Mouse (Mus musculus): Measurements from ENCODE around the gene Wwox. TPM values are rescaled to one million over a fixed set of nuclear protein-coding genes. Genes with fewer than 3 reads are reported as not detected.

Gene Wwox
- polyA plus RNA-seq, 1 experiment = not detected

DNA sequence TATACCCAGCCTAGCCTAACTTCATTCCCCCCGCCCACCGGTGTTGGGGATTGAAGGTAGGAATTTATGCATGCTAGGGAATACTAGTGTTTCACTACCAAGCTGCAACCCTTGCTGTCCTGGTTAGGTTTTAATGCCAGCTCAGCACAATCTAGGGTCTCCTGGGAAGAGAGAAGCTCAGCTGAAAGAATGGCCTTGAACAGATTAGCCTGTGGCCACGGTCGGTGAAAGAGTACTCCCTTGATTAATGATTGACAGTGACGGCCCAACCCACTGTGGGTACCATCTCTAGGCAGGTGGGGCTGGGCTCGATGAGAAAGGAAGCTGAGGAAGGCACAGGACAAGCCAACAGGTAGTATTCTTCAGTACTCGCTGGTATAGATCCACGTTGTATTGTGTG is 40.3 kb downstream of the Wwox start:
- no peak for TF ChIP-seq CTCF (IDR thresholded peaks at IDR 0.05; ENCODE audit: insufficient read depth, low read depth, low read length)
- no peak for TF ChIP-seq POLR2A (IDR thresholded peaks at IDR 0.05; ENCODE audit: insufficient read depth, low read depth, low read length)
- no peak overlapping the region for H3K4me3 ChIP-seq (ENCODE audit: insufficient read depth, low read depth, low read length)
- no peak overlapping the region for H3K27ac ChIP-seq (ENCODE audit: insufficient read depth, low read depth, low read length)
- no peaks in the 10 kb centered on the region for H3K4me1 ChIP-seq (ENCODE audit: control insufficient read depth, insufficient read depth, low read length)
- 85% methylated on average over 8 of the region's 8 CpGs for WGBS

GRCm38 (mm10) chr8:114491662-114492160 is 52.3 kb downstream of the Wwox start:
- WGBS = 87% methylated on average over 5 of the region's 5 CpGs
- no peak overlapping the region for H3K27ac ChIP-seq (ENCODE audit: insufficient read depth, low read depth, low read length)
- H3K4me3 ChIP-seq (ENCODE audit: insufficient read depth, low read depth, low read length) = no peak overlapping the region
- TF ChIP-seq POLR2A (IDR thresholded peaks at IDR 0.05; ENCODE audit: insufficient read depth, low read depth, low read length) (no peak), CTCF (IDR thresholded peaks at IDR 0.05; ENCODE audit: insufficient read depth, low read depth, low read length) (no peak)
- H3K4me1 ChIP-seq (ENCODE audit: control insufficient read depth, insufficient read depth, low read length) = peaks cover 5% of the 10 kb centered on the region

- no peak overlapping the region for H3K27ac ChIP-seq (ENCODE audit: insufficient read depth, low read depth, low read length)
- no peaks in the 10 kb centered on the region for H3K4me1 ChIP-seq (ENCODE audit: control insufficient read depth, insufficient read depth, low read length)
- H3K4me3 ChIP-seq (ENCODE audit: insufficient read depth, low read depth, low read length) = no peak overlapping the region
- TF ChIP-seq CTCF (IDR thresholded peaks at IDR 0.05; ENCODE audit: insufficient read depth, low read depth, low read length) (no peak), POLR2A (IDR thresholded peaks at IDR 0.05; ENCODE audit: insufficient read depth, low read depth, low read length) (no peak)
- WGBS = 79% methylated on average over 16 of the region's 16 CpGs
Observed at GRCm38 (mm10) chr8:114499448-114500144, 60.1 kb downstream of the Wwox start.

- 78% methylated on average over 6 of the region's 6 CpGs for WGBS
- TF ChIP-seq CTCF (IDR thresholded peaks at IDR 0.05; ENCODE audit: insufficient read depth, low read depth, low read length) (no peak), POLR2A (IDR thresholded peaks at IDR 0.05; ENCODE audit: insufficient read depth, low read depth, low read length) (no peak)
- Histone ChIP-seq H3K27ac (ENCODE audit: insufficient read depth, low read depth, low read length) (no peak overlapping the region), H3K4me3 (ENCODE audit: insufficient read depth, low read depth, low read length) (no peak overlapping the region), H3K4me1 (ENCODE audit: control insufficient read depth, insufficient read depth, low read length) (no peaks in the 10 kb centered on the region)
Observed at GRCm38 (mm10) chr8:114501906-114502305, 62.5 kb downstream of the Wwox start.

DNA sequence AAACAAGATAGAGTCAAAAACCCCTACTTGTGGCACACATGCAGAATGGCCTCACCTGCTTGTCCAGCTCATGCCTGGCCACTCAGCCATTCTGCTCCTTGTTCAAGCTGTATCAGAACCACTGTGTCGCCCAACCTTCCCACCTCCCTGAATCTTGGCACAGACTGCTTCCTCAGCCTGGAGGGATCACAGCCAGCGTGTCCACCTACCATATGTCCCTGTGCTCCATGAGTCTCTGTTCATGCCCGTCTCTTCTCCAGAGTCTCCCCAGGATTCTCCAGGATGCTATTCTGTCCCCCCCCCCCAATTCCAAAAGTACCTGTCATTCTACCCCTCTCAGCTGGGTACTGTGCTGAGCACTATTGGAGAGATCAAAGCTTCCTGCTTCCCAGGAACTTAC is 63.7 kb downstream of the Wwox start:
- Histone ChIP-seq H3K27ac (ENCODE audit: insufficient read depth, low read depth, low read length) (no peak overlapping the region), H3K4me3 (ENCODE audit: insufficient read depth, low read depth, low read length) (no peak overlapping the region), H3K4me1 (ENCODE audit: control insufficient read depth, insufficient read depth, low read length) (no peaks in the 10 kb centered on the region)
- 99% methylated on average over 3 of the region's 3 CpGs for WGBS
- no peak for TF ChIP-seq CTCF (IDR thresholded peaks at IDR 0.05; ENCODE audit: insufficient read depth, low read depth, low read length)
- no peak for TF ChIP-seq POLR2A (IDR thresholded peaks at IDR 0.05; ENCODE audit: insufficient read depth, low read depth, low read length)

DNA sequence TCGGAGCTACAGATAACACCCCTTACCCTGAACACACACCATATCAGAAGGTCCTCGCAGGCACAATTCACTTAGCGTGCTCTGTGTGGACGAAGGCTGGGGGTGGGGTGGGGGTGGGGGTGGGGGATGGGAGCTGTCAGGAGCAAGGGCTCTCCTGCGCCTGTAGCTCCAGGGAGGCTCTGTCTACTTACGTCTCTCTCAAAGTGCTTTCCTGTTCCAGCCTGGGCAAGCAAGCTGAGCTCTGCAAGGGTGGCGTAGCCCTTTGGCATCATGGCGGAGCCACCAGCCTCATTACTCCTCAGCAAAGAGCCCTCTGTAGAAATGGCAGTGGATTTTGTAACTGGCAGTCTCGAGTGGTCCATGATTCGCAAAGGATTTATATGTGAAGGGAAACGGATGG is 65.4 kb downstream of the Wwox start:
- WGBS = 88% methylated on average over 11 of the region's 11 CpGs

GRCm38 (mm10) chr8:114505351-114506347 is 66.2 kb downstream of the Wwox start:
- Histone ChIP-seq H3K4me1 (ENCODE audit: control insufficient read depth, insufficient read depth, low read length) (no peaks in the 10 kb centered on the region), H3K4me3 (ENCODE audit: insufficient read depth, low read depth, low read length) (no peak overlapping the region), H3K27ac (ENCODE audit: insufficient read depth, low read depth, low read length) (no peak overlapping the region)
- TF ChIP-seq CTCF (IDR thresholded peaks at IDR 0.05; ENCODE audit: insufficient read depth, low read depth, low read length) (no peak), POLR2A (IDR thresholded peaks at IDR 0.05; ENCODE audit: insufficient read depth, low read depth, low read length) (no peak)
- 93% methylated on average over 18 of the region's 18 CpGs for WGBS

More for the DNA sequence above, 65.4 kb downstream of the Wwox start:
- no peak for TF ChIP-seq CTCF (IDR thresholded peaks at IDR 0.05; ENCODE audit: insufficient read depth, low read depth, low read length)
- TF ChIP-seq POLR2A (IDR thresholded peaks at IDR 0.05; ENCODE audit: insufficient read depth, low read depth, low read length) = no peak
- H3K4me3 ChIP-seq (ENCODE audit: insufficient read depth, low read depth, low read length) = no peak overlapping the region
- H3K27ac ChIP-seq (ENCODE audit: insufficient read depth, low read depth, low read length) = no peak overlapping the region
- no peaks in the 10 kb centered on the region for H3K4me1 ChIP-seq (ENCODE audit: control insufficient read depth, insufficient read depth, low read length)

GRCm38 (mm10) chr8:114507404-114507803 is 67.9 kb downstream of the Wwox start:
- 36% methylated on average over 7 of the region's 7 CpGs for WGBS
- no peaks in the 10 kb centered on the region for H3K4me1 ChIP-seq (ENCODE audit: control insufficient read depth, insufficient read depth, low read length)
- no peak overlapping the region for H3K27ac ChIP-seq (ENCODE audit: insufficient read depth, low read depth, low read length)
- no peak overlapping the region for H3K4me3 ChIP-seq (ENCODE audit: insufficient read depth, low read depth, low read length)
- TF ChIP-seq POLR2A (IDR thresholded peaks at IDR 0.05; ENCODE audit: insufficient read depth, low read depth, low read length) (no peak), CTCF (IDR thresholded peaks at IDR 0.05; ENCODE audit: insufficient read depth, low read depth, low read length) (no peak)

GRCm38 (mm10) chr8:114510226-114510625 is 70.8 kb downstream of the Wwox start:
- TF ChIP-seq CTCF (IDR thresholded peaks at IDR 0.05; ENCODE audit: insufficient read depth, low read depth, low read length) (no peak), POLR2A (IDR thresholded peaks at IDR 0.05; ENCODE audit: insufficient read depth, low read depth, low read length) (no peak)
- 88% methylated on average over 1 of the region's 1 CpGs for WGBS
- Histone ChIP-seq H3K4me3 (ENCODE audit: insufficient read depth, low read depth, low read length) (no peak overlapping the region), H3K4me1 (ENCODE audit: control insufficient read depth, insufficient read depth, low read length) (0 out of 2 replicates have a peak, but pooled peaks cover 2% of the 10 kb centered on the region), H3K27ac (ENCODE audit: insufficient read depth, low read depth, low read length) (no peak overlapping the region)
